Mouse (Mus musculus) MN1 (cell line): ENCODE measurements at regions not wholly inside any gene's neighbourhood (a gene's known extent, or its start where the extent isn't known, plus 50 kb on each side); places are given as distances from the start of the nearest gene placed in this dataset.
"Not testable (repeated sequence)": the region's sequence is repeated elsewhere in the genome, so short reads cannot be mapped to it uniquely, and the experiment has no call there.

ENCODE experiments used
- DNase-seq: peaks from one replicate; pipeline ENCODE4 v3.0.0-alpha.2; 2016; ENCODE audit warnings: low spot score

DNA sequence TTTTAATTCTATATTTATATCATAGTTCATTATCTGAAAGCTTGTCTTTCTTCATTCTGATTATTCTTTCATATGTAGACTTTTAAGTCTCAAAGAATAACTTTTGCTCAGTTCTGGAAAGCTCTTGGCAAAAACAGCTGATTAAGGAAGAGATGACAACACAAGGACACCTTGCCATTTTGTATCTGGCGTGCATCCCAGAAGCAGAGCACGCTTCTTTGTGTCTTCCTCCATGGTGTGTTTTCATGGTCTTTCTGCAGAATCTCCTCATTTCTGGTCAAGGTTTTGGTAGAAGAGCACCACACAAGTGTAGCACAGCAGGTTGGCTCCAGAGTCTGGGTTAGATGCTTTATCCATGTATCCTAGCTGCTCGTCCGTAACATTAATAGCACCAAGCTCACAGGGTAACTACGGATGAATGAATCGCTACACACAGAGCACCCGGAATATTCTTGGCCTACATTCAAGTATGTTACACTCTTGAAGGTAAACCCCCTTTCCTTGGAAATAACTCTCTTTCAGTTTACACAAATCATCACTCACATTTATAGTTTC is 148.9 kb upstream of the Ddhd1 start:
- no peak for DNase-seq

DNA sequence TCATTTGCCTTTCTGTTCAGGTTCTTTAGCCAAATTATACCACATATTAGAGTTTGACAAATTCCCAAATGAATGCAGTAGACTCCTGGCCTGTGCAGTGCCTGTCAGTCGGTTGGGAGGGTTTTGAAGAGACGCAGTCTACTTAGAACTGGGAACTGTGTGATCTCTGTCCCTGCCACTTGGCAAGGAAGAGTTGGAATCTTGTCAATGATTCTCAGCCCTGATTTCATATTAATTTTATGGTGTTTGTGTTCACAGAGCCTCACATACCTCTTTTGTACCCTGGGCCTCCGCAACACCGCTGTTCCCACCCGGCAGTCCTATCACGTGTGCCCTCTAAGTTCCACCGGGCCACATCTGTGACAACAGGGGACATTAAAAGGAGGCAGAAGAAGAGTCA is 149.8 kb upstream of the Ddhd1 start:
- DNase-seq = no peak

DNA sequence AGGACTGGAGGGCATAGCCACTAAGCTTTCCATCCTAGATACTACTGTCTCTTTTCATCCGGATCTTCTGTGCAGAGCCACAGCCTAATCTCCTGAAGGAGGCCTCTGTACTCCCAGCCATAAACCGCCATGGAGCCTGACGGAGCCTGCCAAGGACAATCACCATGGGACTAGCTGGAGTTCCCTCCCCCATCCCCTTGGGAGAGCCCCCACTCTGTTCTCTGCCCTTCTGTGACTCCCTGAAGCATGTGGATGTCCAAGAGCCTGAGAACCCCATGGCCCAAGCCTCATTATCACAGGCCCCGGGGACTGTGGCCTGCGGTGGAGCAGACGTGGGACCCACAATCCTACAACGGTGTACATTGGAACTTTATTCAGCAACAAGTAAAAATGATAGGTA is 151.5 kb upstream of the Ddhd1 start:
- no peak for DNase-seq

DNA sequence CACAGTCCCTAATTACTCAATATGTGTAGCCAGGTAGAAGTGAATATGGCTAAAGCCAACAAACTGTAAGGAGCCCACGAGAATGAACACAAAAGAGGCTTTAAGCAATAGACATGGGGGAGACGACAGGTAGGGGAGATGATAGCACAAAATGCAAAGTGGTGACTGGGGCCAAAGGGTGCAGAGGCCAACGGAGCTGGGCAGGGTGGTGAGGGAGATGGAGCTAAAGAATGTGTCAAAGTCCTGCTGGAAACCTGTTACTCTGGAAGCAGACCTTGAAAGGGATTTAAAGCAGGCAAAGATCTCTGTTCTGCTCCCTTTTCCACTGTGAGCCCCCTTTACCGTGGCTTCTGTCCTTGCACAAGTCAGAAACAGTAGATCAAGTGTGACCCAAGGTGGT is 152.2 kb upstream of the Ddhd1 start:
- DNase-seq = no peak

DNA sequence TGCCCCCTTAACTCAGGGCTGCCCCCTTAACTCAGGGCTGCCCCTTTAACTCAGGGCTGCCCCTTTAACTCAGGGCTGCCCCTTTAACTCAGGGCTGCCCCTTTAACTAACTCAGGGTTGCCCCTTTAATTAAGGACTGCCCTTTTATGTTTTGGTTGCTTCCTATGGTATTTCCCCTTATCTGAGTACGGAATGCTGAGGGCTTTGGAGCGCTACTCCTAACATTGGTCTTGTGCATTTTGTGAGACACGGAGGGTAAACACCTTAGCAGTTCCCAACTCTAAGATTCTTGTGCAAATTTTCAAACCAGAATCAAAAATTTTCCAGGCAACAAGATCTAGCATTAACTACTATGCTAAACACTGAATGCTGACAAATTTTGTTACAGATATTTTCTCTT is 152.7 kb upstream of the Ddhd1 start:
- no peak for DNase-seq

DNA sequence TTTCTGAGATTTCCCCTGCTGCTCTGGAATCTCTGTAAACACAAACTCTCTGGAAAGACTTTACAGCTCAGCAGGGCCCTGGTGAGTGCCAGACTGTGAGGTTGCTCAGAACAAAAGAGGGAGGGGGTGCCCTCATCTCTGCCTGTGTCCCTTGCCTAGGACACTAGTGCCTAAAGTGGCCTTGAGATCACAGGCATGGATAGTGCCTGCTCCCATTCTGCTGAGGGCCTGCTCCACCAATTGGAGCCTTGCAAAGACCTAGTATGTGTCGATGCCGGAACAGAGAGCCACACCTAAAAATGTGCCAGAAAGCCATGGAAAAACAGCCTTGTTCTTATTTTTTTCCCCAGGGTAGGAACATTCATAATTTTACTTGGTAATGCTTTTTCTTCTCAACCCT is 157.7 kb upstream of the Ddhd1 start:
- no peak for DNase-seq

DNA sequence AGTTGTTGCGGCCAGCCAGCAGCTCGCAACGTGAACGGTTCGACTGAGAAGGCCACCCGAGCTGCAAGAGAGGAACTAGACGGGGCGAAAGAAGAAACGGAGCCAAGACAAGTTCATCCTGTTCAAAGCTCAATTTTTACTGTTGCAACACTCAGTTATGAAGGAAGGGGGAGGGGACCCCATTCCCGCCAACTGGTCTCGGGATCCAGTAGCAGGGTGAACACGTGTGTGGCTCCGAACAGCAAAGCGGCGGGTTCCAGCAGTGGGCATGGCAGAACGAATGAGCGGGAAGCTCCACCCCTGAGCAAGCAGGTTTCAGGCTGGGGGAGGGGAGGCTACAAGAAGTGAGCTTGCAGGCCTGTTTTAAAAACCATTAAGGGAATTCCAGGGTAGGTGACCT is 158.7 kb upstream of the Ddhd1 start:
- DNase-seq = not testable (repeated sequence)

DNA sequence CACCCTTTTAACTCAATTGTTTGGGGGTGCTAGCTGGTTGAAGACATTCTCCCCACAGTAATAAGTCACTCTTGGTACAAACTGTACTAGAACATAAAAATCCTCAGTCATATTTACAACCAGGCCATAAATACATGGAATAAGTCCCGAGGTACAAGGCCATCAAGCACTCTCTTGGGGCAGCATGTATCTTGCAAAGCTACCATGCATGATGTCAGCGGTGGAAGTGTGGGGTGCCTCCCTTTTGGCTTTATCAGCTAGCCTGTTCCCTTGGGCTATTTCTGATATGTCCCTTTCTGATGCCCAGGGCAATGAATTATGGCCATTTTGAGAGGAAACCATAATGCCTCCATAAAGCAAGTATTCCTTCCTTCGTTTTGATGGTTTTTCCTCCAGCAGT is 159.8 kb upstream of the Ddhd1 start:
- DNase-seq = no peak

DNA sequence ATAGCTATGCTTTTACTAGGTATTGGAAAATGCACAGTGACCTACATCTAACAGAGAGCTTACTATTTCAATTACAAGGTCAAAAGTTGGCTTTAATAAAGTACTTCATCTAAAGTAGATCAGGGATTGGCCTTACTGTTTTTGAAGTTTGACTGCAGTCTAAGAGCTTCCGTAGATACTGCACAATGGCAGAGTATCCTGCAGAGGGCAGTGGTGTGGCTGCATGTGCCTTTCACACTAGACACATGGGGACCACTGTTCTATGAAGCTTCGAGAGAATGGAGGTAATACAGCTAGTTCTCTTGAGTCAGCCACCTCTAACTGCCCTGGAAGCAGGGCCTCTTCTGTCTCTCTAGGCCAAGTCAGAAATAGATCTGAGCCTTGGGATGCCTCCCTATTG is 166.7 kb upstream of the Ddhd1 start:
- DNase-seq = no peak

DNA sequence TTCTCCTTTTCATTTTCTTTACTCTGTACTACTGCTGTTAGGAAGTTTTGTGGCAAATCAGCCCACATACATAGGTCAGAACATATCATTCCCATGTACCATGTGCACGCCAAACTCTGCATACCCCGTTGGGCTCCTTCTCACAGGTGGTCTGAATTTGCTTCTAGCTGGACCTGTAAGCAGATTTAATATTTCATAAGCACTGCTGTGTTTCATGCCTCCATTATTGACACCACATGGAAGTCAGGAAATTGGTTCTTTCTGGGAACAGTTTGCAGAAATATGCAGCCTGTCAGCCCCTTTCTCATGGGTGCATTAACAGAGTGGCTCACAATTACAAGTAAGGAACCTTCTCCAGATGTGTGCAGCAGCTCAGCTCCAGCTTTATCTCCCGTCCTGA is 168.1 kb upstream of the Ddhd1 start:
- DNase-seq = no peak

DNA sequence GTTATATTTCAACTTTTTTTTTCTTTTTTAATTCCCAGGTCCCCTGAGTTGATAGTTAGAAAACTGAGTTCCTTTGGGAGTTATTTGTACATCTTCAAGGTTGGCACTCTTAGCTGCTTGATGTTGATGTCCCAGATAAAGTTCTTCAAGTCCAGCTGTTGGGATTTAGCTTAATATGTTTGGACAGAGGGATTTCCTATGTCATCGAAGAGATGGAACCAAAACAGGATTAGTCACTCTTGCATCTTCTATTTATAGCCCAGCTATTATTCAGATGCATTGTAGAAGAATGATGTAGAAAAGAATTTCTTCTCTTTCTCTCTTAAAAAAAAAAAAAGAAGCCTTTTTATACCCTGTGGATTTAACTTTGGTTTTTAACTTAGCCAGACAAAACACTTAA is 169.2 kb upstream of the Ddhd1 start:
- no peak for DNase-seq

DNA sequence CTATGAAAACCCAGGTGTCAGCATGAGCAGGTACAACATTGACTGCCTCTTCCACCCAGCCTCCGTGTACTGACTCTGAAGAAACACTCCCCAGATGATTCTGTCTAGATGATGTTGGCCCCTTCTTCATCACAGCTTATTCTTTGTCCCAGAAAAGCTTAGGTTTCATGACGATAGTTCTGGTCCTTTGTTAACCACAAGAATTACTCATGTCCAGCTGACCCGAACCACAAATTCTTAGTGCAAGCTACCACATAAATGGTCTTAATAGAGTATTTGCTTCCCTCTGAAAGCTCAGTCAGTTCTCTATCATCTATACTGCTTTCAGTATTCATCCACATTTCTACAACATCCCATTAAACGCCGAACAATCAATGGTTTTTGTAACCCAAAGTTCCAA is 172.5 kb upstream of the Ddhd1 start:
- DNase-seq = no peak

DNA sequence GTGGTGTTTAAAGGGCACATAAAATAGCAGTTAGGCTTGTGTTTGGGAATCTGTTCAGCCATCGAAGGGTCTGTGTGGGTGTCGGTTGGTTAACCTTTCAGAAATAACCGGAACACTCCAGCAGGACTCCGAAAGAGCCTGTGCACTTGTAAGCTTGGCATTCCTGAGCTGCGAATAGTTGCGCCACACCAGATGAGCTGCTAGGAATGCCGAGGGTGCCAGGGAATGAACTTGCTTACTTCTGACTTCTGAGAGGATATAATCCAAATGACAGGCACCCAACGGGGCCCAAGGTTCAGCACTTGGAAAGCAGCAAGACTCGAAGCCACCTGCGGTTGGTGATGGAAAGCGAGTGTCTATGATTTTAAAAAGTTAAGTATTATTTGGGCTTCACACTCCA is 179.1 kb upstream of the Ddhd1 start:
- DNase-seq = no peak

DNA sequence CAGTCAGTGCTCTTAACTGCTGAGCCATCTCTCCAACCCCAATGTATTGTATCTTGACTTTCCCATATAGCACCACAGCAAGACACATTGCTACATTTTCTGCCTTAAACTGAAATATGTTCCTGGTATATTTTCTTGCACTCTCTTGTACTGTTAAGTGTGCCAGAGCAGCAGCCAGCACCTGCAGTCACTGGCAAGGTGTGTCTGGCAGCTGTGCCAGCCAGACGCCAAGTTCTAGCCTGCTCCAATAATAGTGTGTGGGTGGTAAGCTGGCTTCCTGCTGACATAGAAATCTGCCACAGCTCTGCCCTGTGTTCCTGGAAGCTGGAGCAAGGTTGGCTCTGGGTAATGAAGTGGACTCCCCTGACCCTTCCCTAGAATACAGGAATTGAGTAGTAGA is 185.9 kb upstream of the Ddhd1 start:
- no peak for DNase-seq

DNA sequence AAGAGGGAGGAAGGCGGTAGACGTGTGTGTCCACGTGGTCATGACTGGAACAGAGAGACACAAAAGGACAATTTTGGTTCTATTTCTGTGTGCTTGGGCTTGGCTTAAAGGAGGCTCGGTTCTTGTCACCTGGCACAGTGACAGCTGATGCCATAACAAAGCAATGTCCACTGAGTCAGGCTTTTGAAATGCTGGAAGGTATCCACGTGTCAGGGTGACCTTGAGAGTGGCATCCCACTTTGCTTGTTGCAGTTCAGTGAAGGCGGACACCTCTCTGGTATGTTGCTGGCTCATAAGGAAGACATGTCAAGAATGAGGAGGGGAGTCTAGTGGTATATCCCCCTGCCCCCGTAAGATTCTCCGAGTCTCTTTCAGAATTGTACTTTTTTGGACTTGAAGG is 192.6 kb upstream of the Ddhd1 start:
- DNase-seq = no peak

DNA sequence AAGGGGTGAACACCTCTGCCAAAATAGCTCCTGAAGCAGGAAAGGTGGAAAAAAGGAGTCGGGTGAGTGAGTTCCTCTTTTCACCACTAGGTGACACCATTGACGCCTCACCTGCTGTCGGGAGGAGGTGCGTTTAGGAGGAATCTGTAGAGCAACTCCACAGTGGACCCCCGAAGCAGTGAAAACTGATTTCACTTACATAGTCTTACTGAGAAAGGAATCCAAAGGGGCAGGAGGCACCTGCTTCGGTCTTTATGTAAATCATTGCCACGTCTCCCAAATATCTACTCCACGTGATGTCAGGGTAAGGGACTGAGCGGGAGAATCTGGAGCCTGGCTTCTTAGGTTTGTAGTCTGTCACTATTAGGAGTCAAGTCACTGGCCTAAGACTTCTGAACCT is 220.5 kb upstream of the Ddhd1 start:
- DNase-seq = no peak

DNA sequence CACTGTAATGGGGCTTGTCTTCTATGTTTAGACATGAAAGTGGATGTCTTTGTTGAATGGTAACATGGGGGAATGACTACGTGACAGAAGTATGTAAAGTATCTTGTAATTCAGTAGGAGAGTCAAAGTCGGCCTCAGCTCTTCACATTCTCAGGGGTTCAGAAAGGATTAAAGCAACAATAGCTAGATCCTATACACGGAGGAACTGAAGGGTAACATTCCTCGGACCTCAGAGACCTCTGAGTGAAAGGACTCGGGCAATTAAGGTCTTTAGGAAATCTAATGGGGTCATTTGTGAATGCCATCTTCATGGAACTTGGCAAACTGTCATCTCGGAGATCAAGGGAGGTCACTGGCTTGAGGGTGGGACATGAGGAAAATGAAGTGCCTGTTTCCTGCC is 262.8 kb upstream of the Ddhd1 start:
- DNase-seq = no peak

DNA sequence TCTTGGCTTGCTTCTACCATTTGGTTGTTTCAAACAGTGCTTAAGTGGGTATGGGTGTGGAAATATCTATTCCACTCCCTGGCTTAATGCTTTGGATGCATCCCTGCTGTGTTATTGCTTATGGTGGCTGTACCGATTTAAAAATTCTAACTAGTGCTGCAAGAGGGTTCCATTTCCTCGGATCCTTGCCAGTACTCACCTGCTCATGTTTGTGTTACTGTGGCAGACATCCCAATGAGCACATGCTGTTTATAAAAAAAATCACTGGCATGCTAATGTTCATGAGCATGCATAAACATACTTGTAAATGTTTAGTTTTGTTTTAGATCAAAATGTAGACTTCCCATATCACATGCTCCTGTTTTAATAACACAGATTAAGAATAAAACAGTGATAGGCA is 285.6 kb upstream of the Ddhd1 start:
- DNase-seq = no peak

DNA sequence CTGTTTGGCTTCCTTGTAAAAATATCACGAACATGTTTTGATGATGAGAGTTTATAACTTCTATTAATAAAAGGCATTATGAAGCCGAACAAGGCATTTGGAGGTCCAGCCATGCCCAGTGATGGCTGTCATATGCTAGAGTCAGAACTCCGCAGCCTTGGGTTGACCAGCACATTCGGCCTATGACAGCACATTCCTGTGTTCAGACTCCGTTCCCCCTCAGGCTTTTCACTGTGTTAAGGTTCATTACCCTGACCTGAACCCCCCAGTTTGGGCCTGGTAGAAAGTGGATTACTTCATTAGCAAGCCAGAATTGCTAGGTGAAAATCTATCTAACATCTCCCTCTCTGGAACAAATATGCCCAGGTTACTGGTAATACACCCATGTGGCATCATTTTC is 286.2 kb upstream of the Ddhd1 start:
- DNase-seq = no peak

DNA sequence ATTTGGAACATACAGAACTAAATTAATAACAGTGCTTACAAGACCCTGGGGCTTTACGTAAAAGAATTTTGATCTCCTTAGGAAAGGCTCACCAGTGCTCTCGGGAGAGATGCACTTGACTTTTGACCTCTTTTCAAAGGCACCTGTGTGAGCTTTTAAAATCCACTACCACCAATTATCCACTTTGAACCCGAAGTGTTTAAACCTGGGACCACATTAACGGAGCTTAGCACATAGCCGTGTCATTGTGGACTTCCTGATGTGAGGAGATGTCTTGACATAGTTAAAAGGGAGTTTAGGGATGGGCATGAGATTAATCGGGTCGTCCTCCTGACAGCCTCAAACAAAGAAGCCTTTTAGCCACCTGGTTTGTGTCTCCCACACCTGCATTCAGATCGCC is 286.6 kb upstream of the Ddhd1 start:
- DNase-seq = no peak

DNA sequence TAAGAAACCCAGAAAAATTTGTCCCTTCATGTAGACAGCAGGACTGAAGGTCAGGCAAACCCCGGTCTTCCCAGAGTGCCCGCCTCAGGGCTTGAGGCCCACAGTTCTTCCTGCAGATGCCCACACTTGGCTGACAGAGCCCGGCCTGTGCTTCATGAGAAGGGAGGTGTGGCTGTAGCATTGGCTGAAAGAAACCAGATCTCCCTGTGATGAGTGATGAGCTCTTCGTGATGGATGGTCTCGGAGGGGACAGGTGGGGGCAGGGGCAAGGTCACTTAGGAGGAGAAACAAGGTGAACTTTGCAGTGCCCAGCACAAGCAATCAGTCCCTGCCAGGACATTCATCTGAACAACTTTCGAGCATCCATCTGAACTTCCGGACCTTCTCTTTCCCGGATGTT is 298.7 kb upstream of the Ddhd1 start:
- no peak for DNase-seq

DNA sequence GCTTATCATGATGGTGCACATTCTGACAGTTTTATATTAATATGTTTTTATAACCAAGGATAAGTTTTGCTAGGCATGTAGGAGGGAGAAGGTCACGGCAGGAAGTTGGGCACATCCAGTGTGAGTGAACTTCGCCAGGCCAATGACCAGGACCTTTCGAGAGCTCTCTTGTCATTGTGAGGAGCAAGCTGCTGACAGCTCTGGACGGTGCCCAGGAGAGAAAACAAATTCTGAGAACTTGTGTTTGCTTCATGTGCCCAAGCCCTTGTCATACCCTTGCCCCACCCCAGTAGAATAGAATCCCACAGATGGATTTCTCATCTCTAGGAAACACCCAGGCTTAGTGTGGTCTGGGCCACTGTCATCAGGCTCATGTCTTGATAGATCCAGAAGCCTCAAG is 304.5 kb upstream of the Ddhd1 start:
- DNase-seq = no peak

DNA sequence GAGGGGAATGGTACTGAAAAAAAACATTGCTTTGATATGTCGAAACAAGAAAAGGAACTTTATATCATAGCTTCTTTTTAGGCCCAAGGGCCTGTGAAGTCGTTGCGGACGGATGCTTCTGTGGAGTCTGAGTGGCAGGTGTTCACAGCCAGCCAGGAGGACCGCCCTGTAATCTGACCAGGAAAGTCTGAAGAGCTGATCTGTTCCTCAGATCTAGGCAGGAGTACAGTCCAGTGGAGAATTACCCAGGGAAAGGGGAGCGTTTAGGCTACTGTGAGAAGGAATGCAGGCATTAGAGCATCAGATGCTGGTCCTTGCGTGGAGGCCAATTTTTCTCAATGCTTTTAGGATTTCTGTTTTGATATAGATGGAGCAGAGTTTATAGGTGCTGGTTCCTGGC is 306.1 kb upstream of the Ddhd1 start:
- DNase-seq = no peak

DNA sequence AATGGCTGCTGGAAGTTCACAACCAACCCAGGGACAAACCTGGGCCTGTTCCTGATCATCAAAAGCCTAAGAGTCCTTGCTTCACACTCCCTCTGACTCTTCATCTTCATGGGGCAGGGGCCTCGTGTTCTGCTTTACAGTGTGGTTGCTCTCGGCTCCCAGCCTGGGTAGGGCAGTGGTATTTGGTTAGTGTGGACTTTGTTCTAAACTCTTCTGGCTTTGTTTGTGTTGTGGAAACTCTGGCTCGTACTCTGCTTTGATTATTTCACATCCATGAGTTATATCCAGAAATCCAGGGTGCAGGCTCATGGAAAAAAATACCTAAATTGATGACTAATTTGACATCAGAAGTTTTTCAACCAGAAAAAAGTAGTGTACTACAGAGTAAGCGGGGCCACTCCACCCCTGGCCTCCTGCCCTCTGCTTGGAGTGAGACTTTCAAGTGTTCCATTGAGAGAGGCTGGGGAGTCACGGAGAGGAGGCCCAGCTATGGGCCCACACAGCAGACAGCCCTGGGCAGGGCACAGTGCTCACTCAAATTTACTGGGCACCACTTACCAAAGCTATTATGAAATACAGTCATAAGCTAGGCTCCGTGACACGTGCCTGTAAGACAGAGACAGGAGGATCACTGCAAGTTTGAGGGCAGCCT is 325.4 kb upstream of the Ddhd1 start:
- no peak for DNase-seq
